Mouse (Mus musculus): Measurements from ENCODE around the gene Rmi2. TPM values are rescaled to one million over a fixed set of nuclear protein-coding genes. Genes with fewer than 3 reads are reported as not detected.

The Rmi2 gene
- polyA plus RNA-seq, 1 experiment: 0.66 TPM

- no peak for DNase-seq (ENCODE audit: low spot score)
These were observed 85.0 kb downstream of the Rmi2 start for GRCm38 (mm10) chr16:10919856-10920255.

- no peak for DNase-seq (ENCODE audit: low spot score)
These were observed 88.7 kb downstream of the Rmi2 start for GRCm38 (mm10) chr16:10923561-10923960.

- no peak for DNase-seq (ENCODE audit: low spot score)
These were observed 90.8 kb downstream of the Rmi2 start for GRCm38 (mm10) chr16:10925591-10926180.

GRCm38 (mm10) chr16:10927026-10927425 is 92.2 kb downstream of the Rmi2 start:
- no peak for DNase-seq (ENCODE audit: low spot score)

- no peak for DNase-seq (ENCODE audit: low spot score)
These were observed 98.5 kb downstream of the Rmi2 start for GRCm38 (mm10) chr16:10933372-10933771.

- no peak for DNase-seq (ENCODE audit: low spot score)
These were observed 99.2 kb downstream of the Rmi2 start for GRCm38 (mm10) chr16:10934047-10934446.

GRCm38 (mm10) chr16:10936700-10937319 is 102.0 kb downstream of the Rmi2 start:
- no peak for DNase-seq (ENCODE audit: low spot score)

- DNase-seq (ENCODE audit: low spot score): no peak
These were observed 102.6 kb downstream of the Rmi2 start for GRCm38 (mm10) chr16:10937497-10937896.

- DNase-seq (ENCODE audit: low spot score): no peak
These were observed 105.1 kb downstream of the Rmi2 start for GRCm38 (mm10) chr16:10939932-10940331.

- no peak for DNase-seq (ENCODE audit: low spot score)
These were observed 105.8 kb downstream of the Rmi2 start for GRCm38 (mm10) chr16:10940661-10941060.

Other genes with a start within 250 kb of the Rmi2 start
- 3.9 TPM in 2 replicates for gene Socs1, start 49.5 kb upstream of the Rmi2 start, polyA plus RNA-seq (2012; rRNA removed)
- gene Tnp2, start 46.4 kb upstream of the Rmi2 start, polyA plus RNA-seq (2012; rRNA removed): not detected in 2 replicates
- not detected in 2 replicates for gene Prm3, start 44.1 kb upstream of the Rmi2 start, polyA plus RNA-seq (2012; rRNA removed)
- gene Prm2, start 38.9 kb upstream of the Rmi2 start, polyA plus RNA-seq (2012; rRNA removed): not detected in 2 replicates
- not detected in 2 replicates for gene Prm1, start 29.2 kb upstream of the Rmi2 start, polyA plus RNA-seq (2012; rRNA removed)
- not detected in 2 replicates for gene Gm11172, start 22.1 kb upstream of the Rmi2 start, polyA plus RNA-seq (2012; rRNA removed)
- 17.6 and 22.5 TPM in 2 replicates for gene Snn, start 225.9 kb downstream of the Rmi2 start, polyA plus RNA-seq (2012; rRNA removed)
- 47.8 and 57.6 TPM in 2 replicates for gene Litaf, start 231.1 kb downstream of the Rmi2 start, polyA plus RNA-seq (2012; rRNA removed)

Measured in urinary bladder, adult 2 months (tissue).